Mouse (Mus musculus) urinary bladder, postnatal 10 days (tissue): ENCODE results near the gene Spin1.
"Not testable (repeated sequence)": the region's sequence is repeated elsewhere in the genome, so short reads cannot be mapped to it uniquely, and the experiment has no call there.

ENCODE experiments used
- DNase-seq: peaks from one replicate; pipeline ENCODE4 v3.0.0; 2022; ENCODE audit warnings: low spot score

The Spin1 gene

GRCm38 (mm10) chr13:51095196-51095715 is 5.4 kb upstream of the Spin1 start:
- no peak for DNase-seq

GRCm38 (mm10) chr13:51096644-51097043 is 4.0 kb upstream of the Spin1 start:
- DNase-seq = no peak

- no peak for DNase-seq
Measured at GRCm38 (mm10) chr13:51099560-51100232, 984 bp upstream of the Spin1 start.

GRCm38 (mm10) chr13:51101016-51101776 is 516 bp downstream of the Spin1 start:
- no peak for DNase-seq

GRCm38 (mm10) chr13:51101777-51102132 is 1.1 kb downstream of the Spin1 start:
- DNase-seq = no peak

- DNase-seq = no peak
Measured at GRCm38 (mm10) chr13:51103111-51103725, 2.5 kb downstream of the Spin1 start.

GRCm38 (mm10) chr13:51103861-51104650 is 3.4 kb downstream of the Spin1 start:
- no peak for DNase-seq

- DNase-seq = no peak
Measured at GRCm38 (mm10) chr13:51105861-51106655, 5.4 kb downstream of the Spin1 start.

- DNase-seq = no peak
Measured at GRCm38 (mm10) chr13:51106816-51107215, 6.1 kb downstream of the Spin1 start.

GRCm38 (mm10) chr13:51109517-51109916 is 8.8 kb downstream of the Spin1 start:
- DNase-seq = no peak

GRCm38 (mm10) chr13:51114398-51114797 is 13.7 kb downstream of the Spin1 start:
- not testable (repeated sequence) for DNase-seq

- no peak for DNase-seq
Measured at GRCm38 (mm10) chr13:51115762-51116161, 15.1 kb downstream of the Spin1 start.

GRCm38 (mm10) chr13:51120734-51121133 is 20.1 kb downstream of the Spin1 start:
- DNase-seq = no peak

- DNase-seq = no peak
Measured at GRCm38 (mm10) chr13:51121966-51122365, 21.3 kb downstream of the Spin1 start.

- no peak for DNase-seq
Measured at GRCm38 (mm10) chr13:51122771-51123170, 22.1 kb downstream of the Spin1 start.

GRCm38 (mm10) chr13:51125357-51125756 is 24.7 kb downstream of the Spin1 start:
- no peak for DNase-seq

GRCm38 (mm10) chr13:51127906-51128305 is 27.2 kb downstream of the Spin1 start:
- no peak for DNase-seq

GRCm38 (mm10) chr13:51128417-51128816 is 27.7 kb downstream of the Spin1 start:
- DNase-seq = no peak

GRCm38 (mm10) chr13:51131179-51131578 is 30.5 kb downstream of the Spin1 start:
- no peak for DNase-seq

- no peak for DNase-seq
Measured at GRCm38 (mm10) chr13:51136315-51136714, 35.6 kb downstream of the Spin1 start.

GRCm38 (mm10) chr13:51136996-51137701 is 36.5 kb downstream of the Spin1 start:
- DNase-seq = no peak
